Mouse (Mus musculus): ENCODE measurements at regions not wholly inside any gene's neighbourhood (a gene's known extent, or its start where the extent isn't known, plus 50 kb on each side); places are given as distances from the start of the nearest gene placed in this dataset.

DNA sequence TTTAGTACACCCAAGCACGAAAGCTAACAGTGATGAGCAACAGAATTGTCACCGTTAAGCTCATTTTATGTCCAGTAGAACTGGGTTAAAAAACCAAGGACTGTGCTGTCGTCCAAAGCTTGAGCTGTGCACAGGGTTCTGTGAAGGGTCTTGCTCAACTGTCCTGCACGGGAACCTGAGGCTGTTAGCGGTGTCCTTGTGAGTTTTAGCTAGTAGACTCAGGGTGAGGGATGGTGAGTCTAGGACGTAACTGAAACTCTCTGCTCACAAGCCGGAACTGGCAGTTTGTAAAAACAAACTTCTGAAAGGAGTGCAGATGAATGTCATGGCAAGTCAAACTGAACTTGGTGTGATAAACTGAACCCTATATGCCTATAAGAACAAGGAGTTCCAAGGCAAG lies 95.6 kb downstream of the 1700020N01Rik start:
- no peak for TF ChIP-seq CTCF (IDR thresholded peaks at IDR 0.05; ENCODE audit: low read depth, low read length)
- no peak for TF ChIP-seq POLR2A (IDR thresholded peaks at IDR 0.05; ENCODE audit: borderline replicate concordance, low read depth, low read length)
